Mouse (Mus musculus) layer of hippocampus, adult 11-12 months (tissue): ENCODE results near the gene Gm10666.
"Not testable (repeated sequence)": the region's sequence is repeated elsewhere in the genome, so short reads cannot be mapped to it uniquely, and the experiment has no call there.

Experiments used
- DNase-seq: peaks from one replicate; pipeline ENCODE4 v3.0.0; 2022; ENCODE audit warnings: low spot score

The Gm10666 gene

DNA sequence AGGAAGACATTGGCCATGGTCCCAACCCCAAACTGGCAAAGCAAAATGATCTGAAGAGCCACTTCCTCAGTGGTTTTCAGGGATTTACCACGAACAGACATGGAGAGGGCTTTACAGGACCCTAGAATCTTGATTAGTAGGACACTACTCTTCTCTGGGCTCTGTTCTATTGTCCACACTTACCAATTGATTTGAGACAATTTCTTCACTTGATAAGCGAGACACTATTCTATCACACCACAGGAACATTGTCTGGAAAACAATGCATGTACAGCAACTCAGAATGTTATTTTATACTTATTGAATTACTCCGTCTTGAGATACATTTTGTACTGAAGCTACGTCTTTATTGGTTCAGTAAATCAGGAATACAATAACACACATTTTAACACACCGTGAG is at the start of gene Gm10666:
TSS of gene Gm10666 (minus strand) at position 101 of the 400 bp plus-strand sequence.
- not testable (repeated sequence) for DNase-seq

DNA sequence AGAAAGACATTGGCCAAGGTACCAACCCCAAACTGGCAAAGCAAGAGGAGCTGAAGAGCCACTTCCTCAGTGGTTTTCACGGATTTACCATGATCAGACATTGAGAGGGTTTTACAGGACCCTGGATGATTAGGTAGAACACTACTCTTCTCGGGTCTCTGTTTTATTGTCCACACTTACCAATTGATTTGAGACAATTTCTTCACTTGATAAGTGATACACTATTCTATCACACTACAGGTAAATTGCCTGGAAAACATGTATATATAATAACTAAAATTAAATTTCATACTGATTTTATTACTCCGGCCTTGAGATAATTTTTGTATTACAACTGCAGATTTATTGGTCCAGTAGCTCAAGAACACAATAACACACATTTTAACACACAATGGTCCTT is 29.4 kb upstream of the Gm10666 start, which contains the start of gene Vmn1r142:
TSS of gene Vmn1r142 (minus strand) at position 101 of the 400 bp plus-strand sequence.
- not testable (repeated sequence) for DNase-seq

DNA sequence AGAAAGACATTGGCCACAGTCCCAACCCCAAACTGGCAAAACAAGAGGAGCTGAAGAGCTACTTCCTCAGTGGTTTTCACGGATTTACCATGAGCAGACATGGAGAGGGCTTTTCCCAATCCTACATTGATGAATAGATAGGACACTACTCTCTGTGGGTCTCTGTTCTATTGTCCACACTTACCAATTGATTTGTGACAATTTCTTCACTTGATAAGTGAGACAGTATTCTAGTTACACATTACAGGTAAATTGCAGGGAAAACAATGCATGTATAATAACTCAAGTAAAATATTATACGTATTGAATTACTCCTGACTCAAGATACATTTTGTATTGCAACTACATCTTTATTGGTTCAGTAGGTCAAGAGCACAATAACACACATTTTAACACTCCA is 16.4 kb downstream of the Gm10666 start, which contains the start of gene Gm16451:
TSS of gene Gm16451 (minus strand) at position 101 of the 400 bp plus-strand sequence.
- DNase-seq, result not testable (repeated sequence)
